Mouse (Mus musculus): ENCODE measurements around the gene Xk.
"Not testable (repeated sequence)": the region's sequence is repeated elsewhere in the genome, so short reads cannot be mapped to it uniquely, and the experiment has no call there.

- TF ChIP-seq POLR2A (IDR thresholded peaks at IDR 0.05; ENCODE audit: low read depth, low read length); CTCF (IDR thresholded peaks at IDR 0.05; ENCODE audit: extremely low read depth, insufficient read length, insufficient replicate concordance, low read depth, low read length): not testable (repeated sequence)
These were observed 60.5 kb downstream of the Xk start for GRCm38 (mm10) chrX:9333035-9333434.
